Mouse (Mus musculus) urinary bladder, postnatal 25 days (tissue): ENCODE results near the gene Gprc5a.
A peak's percentile ranks its signal among the peaks of the same experiment; 100 is the strongest.

Source experiments
- DNase-seq: peaks from one replicate; pipeline ENCODE4 v3.0.0; 2022; ENCODE audit warnings: low spot score

The Gprc5a gene

GRCm38 (mm10) chr6:135065236-135065957 is at the start of gene Gprc5a:
Gene Gprc5a, plus strand, starts transcription at chr6:135065651.
- peak; percentile 50 for DNase-seq

- no peak for DNase-seq
Observed at GRCm38 (mm10) chr6:135017211-135017610, 48.2 kb upstream of the Gprc5a start.

DNA sequence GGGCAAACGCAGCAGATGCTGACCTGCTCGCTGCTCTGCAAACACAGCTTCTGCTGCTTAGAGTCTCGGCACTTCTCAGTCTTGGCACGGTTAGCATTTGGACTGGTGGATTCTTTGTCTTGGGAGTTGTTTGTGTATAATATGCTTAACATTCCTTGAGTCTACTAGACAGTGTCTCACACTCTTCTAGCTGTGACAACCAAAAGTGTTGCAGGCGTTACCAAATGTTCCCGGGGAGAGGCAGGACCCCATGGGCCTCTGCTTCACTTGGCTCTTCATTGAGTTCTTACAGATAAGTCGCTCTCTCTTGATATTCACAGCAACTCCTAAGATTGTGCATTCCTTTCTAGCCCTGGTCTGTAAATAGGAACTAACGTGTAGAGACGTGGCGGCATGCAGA is 45.9 kb upstream of the Gprc5a start:
- no peak for DNase-seq

DNA sequence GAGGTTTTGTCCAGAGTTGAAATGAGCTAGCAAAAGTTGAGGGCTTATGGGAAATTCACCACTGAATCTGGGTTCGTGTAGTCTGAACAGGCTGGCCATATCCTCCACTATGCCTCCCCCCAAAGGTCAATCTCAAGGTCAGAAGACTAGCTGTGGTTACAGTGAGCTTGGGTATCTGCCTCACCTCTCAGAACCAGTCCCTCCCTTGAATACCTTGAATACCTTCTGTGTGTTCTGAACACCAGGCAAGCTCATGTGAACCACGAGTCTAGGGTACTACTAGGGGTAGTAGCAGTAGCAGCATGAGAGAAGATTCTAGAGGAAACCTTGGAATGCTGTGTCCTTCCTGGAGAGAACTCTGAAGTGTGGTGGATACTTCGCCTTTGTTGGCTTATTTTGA is 43.8 kb upstream of the Gprc5a start:
- no peak for DNase-seq

GRCm38 (mm10) chr6:135023379-135023778 is 42.1 kb upstream of the Gprc5a start:
- DNase-seq: no peak

DNA sequence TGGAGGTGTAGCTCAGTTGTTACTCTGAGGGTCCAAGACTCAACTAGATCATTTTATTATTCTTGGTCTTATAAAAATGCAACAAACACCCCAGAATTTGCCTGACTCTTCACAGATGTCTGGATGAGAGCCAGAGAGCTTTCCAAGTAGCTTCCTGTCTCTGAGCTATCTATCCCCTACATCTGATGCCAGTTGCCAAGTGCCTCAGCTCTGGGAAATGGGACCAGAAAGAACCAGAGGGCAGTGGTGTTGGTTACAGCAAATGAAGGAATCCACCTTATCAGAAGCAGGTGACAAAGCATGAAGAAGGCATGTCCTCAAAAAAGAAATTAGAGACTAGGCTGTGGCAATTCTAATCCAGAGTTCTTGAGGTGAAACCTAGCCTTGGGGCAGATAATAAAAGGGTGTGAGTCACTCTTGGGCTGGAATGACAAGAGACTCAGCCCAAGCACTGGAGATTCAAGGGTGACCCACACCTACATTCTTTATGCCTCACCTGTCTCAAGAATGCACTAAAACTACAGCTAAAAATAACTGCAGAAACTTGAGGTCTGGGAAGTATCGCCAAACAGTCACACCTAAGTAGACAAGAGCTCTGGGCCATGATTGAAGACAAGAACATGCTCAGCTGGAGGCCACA is 40.5 kb upstream of the Gprc5a start:
- DNase-seq: no peak

DNA sequence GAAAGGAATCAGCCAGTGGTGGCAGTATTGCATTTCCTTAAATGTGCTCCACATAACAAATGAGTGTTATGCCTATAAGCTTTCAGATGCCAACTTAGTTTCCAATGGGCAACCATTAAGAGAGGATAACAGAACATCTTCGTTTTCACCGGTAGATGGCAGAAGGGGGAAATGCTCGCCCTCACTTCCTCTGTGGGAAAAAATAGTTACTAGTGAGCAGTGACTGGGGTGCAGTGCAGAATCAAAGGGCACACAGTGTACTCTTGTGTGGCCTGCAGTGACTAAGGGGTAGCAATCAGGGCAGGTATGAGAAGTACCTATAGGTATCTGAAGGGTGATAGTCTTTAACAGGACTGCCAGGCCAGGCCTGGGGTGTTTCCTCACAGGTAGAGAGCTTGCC is 39.2 kb upstream of the Gprc5a start:
- peak; percentile 16 for DNase-seq

- peak; percentile 27 for DNase-seq
Observed at GRCm38 (mm10) chr6:135026755-135027154, 38.7 kb upstream of the Gprc5a start.

- DNase-seq: no peak
Observed at GRCm38 (mm10) chr6:135029246-135029645, 36.2 kb upstream of the Gprc5a start.

DNA sequence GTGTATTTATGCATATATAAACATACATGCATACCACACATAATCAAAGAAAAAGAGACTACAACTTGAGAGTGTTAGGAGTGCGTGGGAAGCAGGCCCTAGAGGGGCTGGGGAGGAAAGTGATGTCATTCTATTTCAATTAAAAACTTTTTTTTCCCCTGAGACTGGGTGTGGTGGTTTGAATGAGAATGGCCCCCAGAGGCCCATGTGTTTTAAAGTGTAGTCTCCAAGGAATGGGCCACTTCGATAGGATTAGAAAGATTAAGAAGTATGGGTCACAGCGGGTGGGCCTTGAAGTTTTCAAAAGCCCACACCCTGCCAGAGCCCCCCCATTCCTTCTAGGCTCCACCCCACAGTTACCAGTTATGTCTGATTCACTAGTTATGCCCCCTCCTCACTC is 26.8 kb upstream of the Gprc5a start:
- no peak for DNase-seq

GRCm38 (mm10) chr6:135040275-135040871 is 25.1 kb upstream of the Gprc5a start:
- peak; percentile 28 for DNase-seq

DNA sequence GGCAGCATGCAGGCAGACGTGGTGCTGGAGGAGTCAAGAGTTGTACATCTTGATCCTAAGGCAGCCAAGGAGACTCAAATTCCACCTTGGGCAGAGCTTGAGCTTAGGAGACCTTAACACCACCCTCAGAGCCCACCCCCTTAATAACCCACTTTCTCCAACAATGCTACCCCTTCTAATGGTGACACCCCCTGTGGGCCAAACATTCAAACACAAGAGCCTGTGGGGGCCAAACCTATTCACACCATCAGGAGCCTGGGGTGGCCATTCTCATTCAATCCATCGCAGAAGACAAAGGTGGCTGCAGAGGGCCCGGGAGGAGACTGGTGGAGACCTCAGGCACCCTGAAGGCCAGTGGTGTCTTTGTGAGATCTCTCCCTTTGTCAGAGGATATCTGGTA is 23.5 kb upstream of the Gprc5a start:
- DNase-seq: no peak

- DNase-seq: no peak
Observed at GRCm38 (mm10) chr6:135047276-135047675, 18.2 kb upstream of the Gprc5a start.

- no peak for DNase-seq
Observed at GRCm38 (mm10) chr6:135048509-135048908, 16.9 kb upstream of the Gprc5a start.

DNA sequence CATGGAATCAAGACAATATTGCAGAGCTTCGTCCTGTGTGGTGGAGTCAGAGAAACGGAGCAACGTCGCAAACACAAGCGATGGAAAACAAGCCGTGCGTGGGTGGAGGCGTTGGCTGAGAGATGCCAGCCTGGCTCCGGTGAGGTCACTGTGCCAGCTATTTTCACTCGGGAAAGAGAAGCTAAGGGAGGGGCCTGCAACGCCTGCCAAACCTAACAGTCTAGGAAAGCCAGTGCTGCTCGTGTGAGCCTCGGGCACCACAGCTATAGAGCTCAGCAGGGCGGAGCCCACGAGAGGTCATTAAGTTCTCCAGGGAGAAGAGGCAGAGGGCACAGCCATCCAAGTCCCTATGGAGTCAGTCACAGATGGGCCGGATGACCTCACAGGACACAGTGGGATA is 16.5 kb upstream of the Gprc5a start:
- no peak for DNase-seq

GRCm38 (mm10) chr6:135053789-135054188 is 11.7 kb upstream of the Gprc5a start:
- no peak for DNase-seq

DNA sequence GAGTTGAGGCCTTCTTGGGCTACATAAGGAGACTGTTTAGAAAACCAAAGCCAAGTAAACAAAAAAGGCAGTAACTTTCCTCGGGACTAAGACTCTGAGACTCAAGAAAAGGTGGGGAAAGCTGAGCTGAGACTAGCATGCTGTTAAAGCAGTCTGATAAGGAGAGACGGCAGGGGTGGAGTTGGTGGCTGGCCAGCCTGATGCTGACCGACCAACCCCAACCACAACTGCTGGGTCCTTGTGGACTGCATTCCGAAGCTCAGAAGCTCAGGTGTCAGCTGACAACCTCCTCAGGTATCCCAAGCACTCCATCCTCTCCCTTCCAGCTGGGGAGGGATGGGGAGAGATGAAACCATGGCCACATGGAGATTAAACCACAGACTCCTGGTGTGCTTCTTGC is 9.6 kb upstream of the Gprc5a start:
- no peak for DNase-seq

DNA sequence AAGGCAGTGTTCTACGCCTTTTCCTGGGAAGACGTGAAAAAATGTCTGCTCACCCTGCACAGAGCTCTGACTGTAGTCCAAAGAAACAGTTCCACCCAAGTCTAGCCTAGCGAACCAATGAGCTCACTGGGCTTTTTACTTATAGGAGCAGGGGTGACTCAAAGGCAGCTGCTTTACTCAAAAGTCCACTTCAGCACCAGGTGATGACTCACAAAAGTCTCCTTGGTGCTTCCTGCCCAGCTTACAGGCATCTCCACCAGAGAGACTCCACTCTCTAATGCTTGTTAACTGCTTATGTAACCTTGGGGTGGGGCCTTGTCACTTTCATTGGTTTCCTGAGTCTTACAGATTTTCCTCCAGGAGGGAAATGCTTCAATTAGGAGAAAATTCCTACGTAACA is 4.7 kb upstream of the Gprc5a start:
- DNase-seq: no peak

DNA sequence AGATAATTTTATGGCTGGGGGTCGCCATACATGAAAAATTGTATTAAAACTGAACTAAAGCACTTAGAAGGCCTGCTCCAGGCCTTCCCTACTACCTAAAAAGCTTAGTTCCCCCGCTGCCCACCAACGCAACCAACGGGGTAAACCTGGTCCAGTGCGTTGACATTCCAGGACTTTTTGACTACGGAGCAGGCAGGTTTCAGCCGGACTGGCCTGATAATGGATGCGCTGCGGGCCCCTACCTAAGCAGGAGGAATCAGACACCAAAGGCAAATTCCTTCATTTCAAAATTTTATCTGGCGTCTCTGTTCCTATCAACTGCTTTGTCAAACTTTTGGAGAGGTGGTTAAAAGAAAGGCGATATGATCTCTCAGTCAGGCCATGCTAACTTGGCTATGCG is 830 bp upstream of the Gprc5a start:
- DNase-seq: no peak

GRCm38 (mm10) chr6:135066795-135067445 is 1.5 kb downstream of the Gprc5a start:
- DNase-seq: no peak

DNA sequence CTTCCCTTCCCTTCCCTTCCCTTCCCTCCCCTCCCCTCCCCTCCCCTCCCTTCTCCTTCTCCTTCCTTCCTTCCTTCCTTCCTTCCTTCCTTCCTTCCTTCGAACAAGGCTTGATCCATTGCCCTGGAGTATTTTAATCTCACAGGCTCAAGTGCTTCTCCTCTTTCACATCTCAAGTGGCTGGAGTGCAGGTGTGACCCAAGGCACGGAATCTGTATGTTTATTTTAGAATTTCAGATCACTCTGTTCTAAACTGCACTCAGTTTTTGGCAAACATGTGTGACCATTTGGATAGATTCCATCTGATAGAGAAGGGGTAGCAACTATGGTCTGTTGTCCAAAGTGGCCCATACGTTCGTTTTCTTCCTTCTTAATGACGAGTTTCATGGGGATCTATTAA is 2.8 kb downstream of the Gprc5a start:
- no peak for DNase-seq

DNA sequence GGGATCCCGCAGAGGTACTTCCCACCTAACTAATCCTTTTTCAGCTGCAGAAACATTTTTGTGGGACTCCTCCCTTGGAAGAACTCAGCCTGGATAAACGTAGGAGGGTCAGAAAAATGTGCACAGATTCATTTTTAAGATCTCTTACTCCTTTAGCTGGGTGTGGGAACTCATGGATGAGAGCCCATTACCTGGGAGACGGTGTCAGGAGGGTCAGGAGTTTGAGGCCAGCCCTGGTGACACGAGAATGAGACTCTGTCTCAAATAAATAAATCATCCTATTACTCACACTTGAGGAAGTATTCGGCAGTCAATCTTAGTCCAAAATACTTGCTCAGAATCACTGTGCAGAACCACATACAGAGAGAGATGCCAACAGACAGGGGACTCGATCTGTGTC is 4.4 kb downstream of the Gprc5a start:
- no peak for DNase-seq

DNA sequence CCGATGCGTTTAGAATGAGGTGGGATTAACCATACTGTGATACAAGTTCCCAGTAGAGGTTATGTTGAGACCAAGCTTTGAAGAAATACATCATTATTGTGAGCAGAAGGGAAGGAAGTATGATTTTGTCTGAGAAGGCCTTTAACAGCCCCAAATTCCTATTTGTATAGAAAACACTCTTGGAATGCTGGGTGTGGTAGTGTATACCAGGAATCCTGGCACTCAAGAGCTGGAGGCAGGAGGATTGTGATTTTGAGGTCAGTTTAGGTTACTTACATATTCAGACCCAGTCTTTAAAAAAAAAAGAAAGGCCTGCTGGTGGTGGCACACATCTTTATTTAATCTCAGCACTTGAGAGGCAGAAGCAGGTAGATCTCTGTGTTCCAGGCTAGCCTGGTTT is 4.9 kb downstream of the Gprc5a start:
- no peak for DNase-seq
